Mouse (Mus musculus) embryonic facial prominence, embryonic 11.5 days (tissue): ENCODE data around the gene Aph1b. TPM values are rescaled to one million over a fixed set of nuclear protein-coding genes. Genes with fewer than 3 reads are reported as not detected.

ENCODE experiments used
- polyA plus RNA-seq: library from polyadenylated mRNA; unstranded; fragments of >200 nt; fragmentation: Nextera tagmentation; extraction: Ambion mirVana; gene quantifications from 2 replicates; pipeline ENCODE4 v1.2.1, GENCODE M21; 2014

Aph1b gene
- polyA plus RNA-seq, 1 experiment from 2014 or later: 12.7 TPM

Other genes starting within 250 kb of the Aph1b start
- 106 and 113 TPM in 2 replicates for gene Usp3, start 202.3 kb downstream of the Aph1b start, polyA plus RNA-seq
- gene Car12, start 81.8 kb downstream of the Aph1b start, polyA plus RNA-seq: 2.3 and 2.9 TPM in 2 replicates
- gene Gm10647, start 1.5 kb upstream of the Aph1b start, polyA plus RNA-seq: 0.10 and 0.11 TPM in 2 replicates
- gene Aph1c, start 39.2 kb upstream of the Aph1b start, polyA plus RNA-seq: 1.8 and 3.1 TPM in 2 replicates
- gene Rab8b, start 124.2 kb upstream of the Aph1b start, polyA plus RNA-seq: 17.9 and 18.8 TPM in 2 replicates
- 703 and 709 TPM in 2 replicates for gene Rps27l, start 150.6 kb upstream of the Aph1b start, polyA plus RNA-seq
- gene Lactb, start 180.0 kb upstream of the Aph1b start, polyA plus RNA-seq: 10.2 and 11.3 TPM in 2 replicates